Mouse (Mus musculus): Measurements from ENCODE around the gene Cant1.
A peak's percentile ranks its signal among the peaks of the same experiment; 100 is the strongest.
"Not testable (repeated sequence)": the region's sequence is repeated elsewhere in the genome, so short reads cannot be mapped to it uniquely, and the experiment has no call there.

Gene Cant1

DNA sequence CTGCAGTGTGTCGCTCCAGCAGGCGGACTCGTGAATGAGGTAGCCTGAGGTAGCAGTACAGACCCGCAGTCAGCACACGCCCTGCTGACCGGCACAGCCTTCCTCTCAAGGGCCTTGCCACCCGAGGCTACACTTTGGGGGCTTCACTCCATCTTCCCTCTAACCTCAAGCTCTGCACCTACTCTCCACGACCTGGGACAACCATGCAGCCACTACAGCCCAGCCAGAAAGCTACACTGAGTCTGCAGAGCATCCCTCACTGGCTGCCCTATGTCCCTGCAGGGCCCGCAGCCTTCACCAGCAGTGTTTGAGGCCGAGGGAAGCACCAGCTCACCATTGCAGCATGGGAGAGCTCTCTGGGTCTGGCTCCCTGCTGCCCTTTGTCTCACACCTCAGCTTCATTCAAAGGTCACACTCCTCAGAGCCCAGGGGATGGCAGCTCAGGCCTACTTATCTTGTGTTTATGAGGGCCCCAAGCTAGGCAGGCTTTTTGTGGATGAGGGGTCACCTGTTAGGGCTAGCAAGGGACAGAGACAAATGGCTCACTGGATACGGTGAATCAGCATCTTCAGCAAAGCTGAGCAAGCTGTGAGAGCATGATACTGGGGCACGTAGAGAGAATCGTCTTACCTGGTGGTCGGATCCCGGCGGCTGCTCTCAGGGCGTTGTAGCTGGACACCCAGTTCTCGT is 10.7 kb downstream of the Cant1 start:
- no peak for DNase-seq (ENCODE audit: extremely low spot score, low spot score)

GRCm38 (mm10) chr11:118407318-118407910 is 11.5 kb downstream of the Cant1 start:
- no peak for DNase-seq (ENCODE audit: extremely low spot score, low spot score)

DNA sequence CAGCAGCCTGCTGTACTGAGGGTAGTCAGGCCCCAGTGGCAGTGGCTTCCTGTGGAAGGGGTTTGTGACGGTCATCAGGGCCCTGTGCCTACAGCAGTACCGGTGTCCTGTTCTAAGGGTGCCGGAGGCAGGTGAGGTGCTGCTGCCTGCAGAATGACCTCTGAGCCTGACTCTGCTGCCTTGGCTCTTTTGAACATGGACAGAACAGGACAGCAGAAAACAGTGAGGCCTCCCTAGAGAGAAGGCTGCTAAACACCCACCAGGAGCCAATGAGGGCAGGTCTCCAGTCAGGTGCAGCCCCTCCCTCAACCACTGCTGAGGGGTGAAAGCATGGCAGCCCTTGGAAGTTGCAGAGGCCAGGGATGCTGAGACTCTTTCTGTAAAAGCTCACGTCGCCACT is 12.4 kb downstream of the Cant1 start:
- DNase-seq (ENCODE audit: extremely low spot score, low spot score): no peak

DNA sequence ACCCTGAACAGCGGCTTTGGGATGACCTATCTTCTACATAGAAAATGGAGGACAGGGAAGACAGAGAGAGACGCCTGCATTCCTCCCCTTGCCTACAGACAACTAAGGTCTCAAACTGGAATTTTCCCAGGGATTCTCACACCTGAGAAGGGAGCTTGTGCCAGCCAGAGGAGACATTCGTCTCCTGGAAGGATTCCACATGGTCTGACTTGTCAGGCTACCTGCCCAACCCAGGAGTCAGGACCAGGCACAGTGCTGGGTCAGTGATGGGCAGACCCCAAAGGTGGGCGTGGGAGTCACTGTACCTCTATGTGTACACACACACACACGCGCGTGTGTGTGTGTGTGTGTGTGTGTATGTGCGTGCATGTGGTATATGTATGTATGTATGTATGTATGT is 13.6 kb downstream of the Cant1 start:
- no peak for DNase-seq (ENCODE audit: extremely low spot score, low spot score)

DNA sequence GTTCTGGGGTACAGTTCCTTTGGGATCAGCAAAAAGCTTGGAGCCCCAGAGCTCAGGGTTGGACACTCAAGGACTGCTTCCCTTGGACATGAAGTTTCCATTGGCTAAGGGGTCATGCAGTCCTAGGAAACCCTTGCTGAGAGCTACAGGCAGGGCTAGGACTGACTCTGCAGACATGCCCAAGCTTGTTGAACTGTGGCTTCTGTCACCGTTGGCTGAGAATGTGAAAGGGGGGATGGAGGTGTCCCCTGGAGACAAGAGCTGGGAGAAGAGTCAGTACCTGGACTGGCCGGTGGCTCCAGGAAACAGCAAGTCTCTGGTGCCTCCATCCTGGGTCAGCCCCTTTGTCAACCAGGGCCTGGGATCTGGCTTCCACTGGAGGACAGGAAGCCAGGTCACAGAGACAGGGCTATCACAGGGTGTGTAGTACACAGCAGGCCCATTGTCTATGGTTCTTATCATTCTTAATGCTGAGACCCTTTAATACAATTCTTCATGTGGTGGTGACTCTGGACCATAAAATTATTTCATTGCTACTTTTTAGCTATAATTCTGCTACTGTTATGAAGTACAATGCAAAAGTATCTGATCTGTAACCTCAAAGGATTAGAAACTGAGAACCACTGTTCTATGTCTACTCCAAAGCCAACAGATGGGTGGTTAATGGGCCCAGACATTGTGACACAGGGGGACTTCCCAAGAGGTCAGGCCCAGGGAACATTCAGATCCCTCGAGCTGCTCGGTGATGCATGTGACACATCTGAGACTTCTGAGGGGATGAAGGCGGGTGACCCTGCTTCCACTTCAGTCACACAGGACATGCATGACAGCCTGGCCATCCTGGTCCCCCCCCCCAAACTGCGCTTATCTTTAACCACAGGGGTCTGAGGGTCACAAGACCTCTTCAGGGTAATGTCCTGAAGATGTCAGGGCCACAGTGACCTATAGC is 14.7 kb downstream of the Cant1 start:
- DNase-seq (ENCODE audit: extremely low spot score, low spot score): no peak

- no peak for DNase-seq (ENCODE audit: extremely low spot score, low spot score)
Observed at GRCm38 (mm10) chr11:118403183-118403582, 15.7 kb downstream of the Cant1 start.

DNA sequence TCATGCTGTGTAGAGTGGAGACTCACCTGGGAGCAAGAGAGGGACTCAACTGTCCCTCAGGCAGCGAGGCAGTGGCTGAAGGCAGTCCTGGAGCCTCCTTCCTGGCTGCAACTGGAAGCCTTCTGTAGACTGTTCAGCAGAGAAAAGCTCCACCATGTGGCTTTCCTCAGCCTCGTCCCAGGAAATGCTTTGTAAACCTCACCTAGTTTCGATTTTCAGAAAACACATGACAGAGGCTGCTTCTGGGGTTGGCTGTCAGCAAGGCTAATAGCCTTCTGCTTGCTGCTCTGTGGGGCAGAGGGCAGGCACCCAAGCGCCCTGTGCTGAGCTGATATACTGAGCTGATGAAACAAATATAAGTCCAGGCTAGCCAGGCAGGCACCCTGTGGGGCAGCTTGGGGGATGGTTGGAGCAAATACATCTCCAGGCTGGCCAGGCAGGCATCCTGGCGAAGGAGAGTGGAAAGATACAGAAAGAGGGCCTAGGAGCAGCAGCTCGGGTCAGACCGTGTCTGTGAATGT is 17.1 kb downstream of the Cant1 start, which contains the start of gene Lgals3bp:
Gene Lgals3bp (minus strand): TSS at position 333 of the 521 bp plus-strand sequence.
- no peak for DNase-seq (ENCODE audit: extremely low spot score, low spot score)

DNA sequence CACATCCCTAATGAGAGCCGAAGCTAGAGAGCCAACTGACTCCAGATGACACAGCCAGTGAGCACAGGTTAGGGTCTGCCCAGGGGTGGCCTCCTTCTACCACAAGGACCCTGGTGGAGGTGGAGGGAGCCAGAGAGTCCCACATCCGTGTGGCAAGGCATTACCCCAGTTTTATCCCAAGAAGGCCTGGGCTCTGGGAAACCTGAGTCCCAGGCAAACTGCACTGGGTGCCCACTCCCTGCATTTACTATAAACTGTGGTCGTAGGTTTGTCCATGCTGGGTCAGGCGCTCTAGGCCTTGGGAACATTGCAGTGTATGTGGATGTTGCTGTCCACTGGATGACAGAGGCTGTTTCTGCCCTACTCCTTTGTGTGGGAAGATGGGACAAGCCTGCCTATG is 17.7 kb downstream of the Cant1 start:
- no peak for DNase-seq (ENCODE audit: extremely low spot score, low spot score)

DNA sequence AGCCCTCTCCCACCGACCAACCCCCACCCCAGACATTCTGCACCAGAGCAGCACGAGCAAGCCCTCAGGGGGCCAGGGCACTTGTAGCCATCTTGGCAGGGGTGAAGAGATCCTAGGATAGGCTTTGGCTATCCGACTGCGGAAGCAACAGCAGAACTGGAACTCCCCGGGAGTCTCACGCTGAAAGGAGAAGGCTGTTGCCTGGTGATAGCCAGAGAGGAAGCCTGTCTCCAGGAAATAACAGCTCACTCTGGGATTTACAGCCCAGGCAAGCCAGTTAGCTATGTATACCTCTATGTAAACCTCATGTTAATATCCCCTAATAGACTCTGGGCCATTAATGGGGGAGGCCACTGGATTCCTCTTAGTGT is 18.3 kb downstream of the Cant1 start:
- peak; percentile 17 for DNase-seq (ENCODE audit: extremely low spot score, low spot score)

DNA sequence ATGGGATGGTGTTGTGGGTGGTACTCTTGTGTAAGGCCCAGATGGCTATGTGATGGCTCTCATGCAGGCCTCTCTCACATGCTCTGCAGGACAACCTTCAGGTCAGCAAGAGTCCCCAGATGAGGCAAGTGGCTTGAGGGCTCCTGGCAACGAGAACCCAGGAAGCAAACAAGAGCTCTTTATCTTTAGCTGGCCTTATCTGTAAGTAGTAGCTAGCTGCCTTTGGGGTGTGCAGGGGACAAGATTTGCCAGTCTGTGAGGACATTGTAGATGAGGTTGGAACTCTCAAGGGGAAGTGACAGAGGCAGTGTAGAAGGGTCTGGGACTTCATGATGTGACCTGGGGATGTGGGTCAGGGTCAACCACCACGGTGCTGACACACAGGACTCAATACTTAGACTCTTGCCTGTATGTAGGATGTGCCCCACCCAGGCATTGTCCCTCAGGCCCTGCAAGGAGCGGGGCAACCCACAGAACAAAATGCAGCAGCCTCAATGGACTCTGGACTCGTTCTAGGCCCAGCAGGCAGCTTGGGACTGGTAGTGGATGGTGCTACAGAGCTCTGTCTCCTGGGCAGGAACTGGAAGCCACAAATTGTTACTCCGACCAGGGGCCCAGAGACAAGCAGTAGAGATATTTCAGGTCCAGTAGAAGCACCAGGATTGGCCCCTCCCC is 18.9 kb downstream of the Cant1 start:
- no peak for DNase-seq (ENCODE audit: extremely low spot score, low spot score)

GRCm38 (mm10) chr11:118397806-118398530 is 20.9 kb downstream of the Cant1 start:
- DNase-seq (ENCODE audit: extremely low spot score, low spot score): no peak

DNA sequence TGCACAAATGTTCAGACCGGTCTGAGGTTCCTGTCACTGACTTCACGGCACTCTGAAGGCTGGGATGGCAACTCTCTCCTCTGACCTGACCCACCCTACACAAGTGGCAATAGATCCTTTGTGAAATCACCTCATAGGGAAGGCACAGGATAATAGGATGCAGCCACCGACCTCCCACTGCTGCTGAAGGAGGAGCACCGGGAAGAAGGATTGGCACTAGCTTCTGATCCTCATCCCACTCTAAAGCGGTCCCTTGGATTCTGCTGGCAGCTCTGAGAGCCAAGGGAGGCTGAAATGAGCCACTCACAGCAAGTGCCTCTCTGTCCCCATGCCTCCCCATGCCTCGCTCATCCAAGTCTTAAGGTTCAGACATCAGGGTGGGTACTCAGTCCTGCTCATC is 24.3 kb downstream of the Cant1 start:
- no peak for DNase-seq (ENCODE audit: extremely low spot score, low spot score)

DNA sequence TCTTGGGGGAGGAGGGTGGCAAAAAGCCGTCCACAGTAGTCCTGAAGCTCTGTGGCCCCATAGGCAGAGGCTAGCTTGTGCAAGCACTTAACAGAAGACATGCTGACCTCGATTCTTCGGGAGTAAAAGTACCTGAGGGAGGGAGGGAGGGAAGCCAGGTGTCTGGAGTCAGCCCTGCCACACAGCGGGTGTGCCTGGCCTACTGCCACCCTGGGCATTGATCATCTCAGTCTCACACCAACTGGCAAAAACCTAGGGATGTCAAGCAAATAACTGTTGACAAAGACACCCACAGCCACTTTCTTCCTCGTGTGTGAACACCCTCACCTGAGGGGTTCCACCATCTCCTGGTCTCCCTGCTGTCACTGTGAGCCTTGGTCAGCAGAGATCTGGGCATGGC is 24.9 kb downstream of the Cant1 start:
- no peak for DNase-seq (ENCODE audit: extremely low spot score, low spot score)

DNA sequence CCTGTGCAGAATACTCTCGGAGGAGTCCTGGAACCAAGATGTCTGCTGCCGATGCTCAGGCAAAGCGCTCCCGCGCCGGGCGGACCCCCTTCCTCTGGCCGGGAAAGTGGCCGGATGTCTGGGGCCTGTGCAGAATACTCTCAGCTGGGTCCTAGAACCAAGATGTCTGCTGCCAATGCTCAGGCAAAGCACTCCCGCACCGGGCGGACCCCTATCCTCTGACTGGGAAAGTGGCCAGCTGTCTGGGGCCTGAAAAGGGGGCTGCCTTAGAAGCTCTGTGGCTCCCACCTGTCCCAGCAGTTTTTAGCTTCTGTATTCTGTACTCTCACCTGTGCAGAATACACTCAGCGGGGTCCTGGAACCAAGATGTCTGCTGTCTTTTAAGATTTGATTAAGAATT is 31.1 kb downstream of the Cant1 start:
- DNase-seq (ENCODE audit: extremely low spot score, low spot score): not testable (repeated sequence)

GRCm38 (mm10) chr11:118379251-118380009 is 39.5 kb downstream of the Cant1 start:
- peak; percentile 80 for DNase-seq (ENCODE audit: extremely low spot score, low spot score)

DNA sequence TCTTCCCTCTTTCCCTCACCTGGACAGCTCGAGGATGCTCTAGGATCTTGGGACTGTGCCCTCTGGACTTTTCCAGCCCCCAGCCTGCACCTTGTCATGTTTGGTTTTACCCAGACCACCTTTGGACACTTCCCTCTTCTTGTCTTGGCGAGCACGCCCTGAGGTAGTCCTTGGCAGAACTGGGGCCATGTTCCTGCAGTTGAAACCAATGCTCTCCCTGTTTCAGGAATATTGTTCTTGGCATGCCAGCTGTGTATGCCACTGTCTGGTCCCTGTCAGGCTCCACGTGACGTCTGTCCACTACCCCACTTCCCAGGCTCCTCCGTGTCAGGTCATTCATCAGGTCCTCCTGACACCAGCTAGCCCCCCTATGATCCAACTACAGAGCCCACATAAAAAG is 40.2 kb downstream of the Cant1 start:
- DNase-seq (ENCODE audit: extremely low spot score, low spot score): no peak

DNA sequence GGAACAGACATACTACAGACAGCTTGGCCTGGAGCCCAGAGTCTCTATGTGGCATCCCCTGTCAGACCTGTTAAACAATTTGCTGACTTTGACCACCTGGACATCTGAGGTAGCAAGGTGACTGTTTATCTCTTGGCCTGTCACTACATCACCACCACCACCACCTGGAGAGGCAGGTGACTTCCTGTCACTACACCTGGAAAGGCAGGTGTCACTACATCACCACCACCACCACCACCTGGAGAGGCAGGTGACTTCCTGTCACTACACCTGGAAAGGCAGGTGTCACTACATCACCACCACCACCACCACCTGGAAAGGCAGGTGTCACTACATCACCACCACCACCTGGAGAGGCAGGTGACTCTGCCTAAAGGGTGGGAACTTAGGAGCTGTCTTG is 42.6 kb downstream of the Cant1 start:
- DNase-seq (ENCODE audit: extremely low spot score, low spot score): not testable (repeated sequence)

GRCm38 (mm10) chr11:118375881-118376280 is 43.0 kb downstream of the Cant1 start:
- no peak for DNase-seq (ENCODE audit: extremely low spot score, low spot score)

DNA sequence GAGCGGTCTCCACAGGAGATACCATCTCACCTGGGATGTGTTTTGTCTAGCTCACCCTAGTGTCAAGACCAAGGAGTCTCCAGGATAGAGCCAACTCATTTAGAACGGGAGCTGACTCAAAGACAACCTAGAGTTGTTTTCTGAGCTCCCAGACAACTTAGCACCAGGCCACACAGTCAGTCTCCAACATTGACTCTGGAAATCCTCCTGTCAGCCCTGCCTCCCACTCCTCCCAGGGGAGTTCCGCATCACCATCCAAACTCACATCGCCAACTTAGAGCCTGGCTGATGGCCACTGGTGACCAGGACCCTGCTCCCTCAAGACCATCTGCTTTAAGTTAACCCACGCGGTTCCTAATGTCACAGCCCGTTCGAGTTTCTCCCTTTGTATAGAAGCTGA is 43.4 kb downstream of the Cant1 start:
- DNase-seq (ENCODE audit: extremely low spot score, low spot score): no peak

DNA sequence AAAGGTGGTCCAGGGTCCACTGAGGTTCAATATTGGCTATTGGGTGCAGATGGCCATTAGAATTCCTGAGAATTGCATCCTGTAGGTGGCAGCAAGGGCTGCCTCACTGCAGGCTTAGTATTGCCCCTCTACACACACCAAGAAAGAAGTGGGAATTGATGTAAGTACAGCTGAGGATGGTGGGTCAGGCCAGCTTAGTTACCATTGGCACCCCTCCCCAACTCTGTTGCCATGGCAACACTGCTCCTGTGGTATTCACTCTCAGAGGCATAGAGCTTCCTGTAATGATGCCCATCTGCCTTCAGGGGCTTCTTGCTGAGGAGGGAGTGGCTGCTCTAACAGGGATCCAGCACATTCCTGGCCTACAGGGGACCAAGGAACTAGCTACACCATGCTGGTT is 43.9 kb downstream of the Cant1 start:
- no peak for DNase-seq (ENCODE audit: extremely low spot score, low spot score)

Measured in neural tube, embryonic 10.5 days (tissue).